Mouse (Mus musculus): ENCODE results near the gene Ntn4. TPM values are rescaled to one million over a fixed set of nuclear protein-coding genes. Genes with fewer than 3 reads are reported as not detected.

Gene Ntn4
- total and polyA plus RNA-seq, 2 experiments from 2014 or later: 0.64 to 5.2 TPM

GRCm38 (mm10) chr10:93653322-93653721, 12.8 kb downstream of the Ntn4 start:
- ATAC-seq (ENCODE audit: low FRiP score) (no peak), DNase-seq (ENCODE audit: low spot score) (no peak)
- Histone ChIP-seq H3K9me3 (ENCODE audit: low read length) (no peaks in the 10 kb centered on the region), H3K9ac (replicated peaks; ENCODE audit: low read length, poor library complexity, severe bottlenecking) (no peak overlapping the region), H3K4me3 (ENCODE audit: low read depth, low read length) (no peak overlapping the region), H3K36me3 (ENCODE audit: insufficient read depth, low read length) (no peaks in the 10 kb centered on the region), H3K4me2 (ENCODE audit: low read depth, low read length, poor library complexity, severe bottlenecking) (no peak overlapping the region), H3K4me1 (ENCODE audit: insufficient read depth, low read length) (no peaks in the 10 kb centered on the region), H3K27ac (ENCODE audit: low read depth, low read length) (no peak overlapping the region), H3K27me3 (ENCODE audit: insufficient read depth, low read length) (no peaks in the 10 kb centered on the region)
- 79% methylated on average over 2 of the region's 2 CpGs for WGBS
- no peak for TF ChIP-seq CTCF (IDR thresholded peaks at IDR 0.05)

DNA sequence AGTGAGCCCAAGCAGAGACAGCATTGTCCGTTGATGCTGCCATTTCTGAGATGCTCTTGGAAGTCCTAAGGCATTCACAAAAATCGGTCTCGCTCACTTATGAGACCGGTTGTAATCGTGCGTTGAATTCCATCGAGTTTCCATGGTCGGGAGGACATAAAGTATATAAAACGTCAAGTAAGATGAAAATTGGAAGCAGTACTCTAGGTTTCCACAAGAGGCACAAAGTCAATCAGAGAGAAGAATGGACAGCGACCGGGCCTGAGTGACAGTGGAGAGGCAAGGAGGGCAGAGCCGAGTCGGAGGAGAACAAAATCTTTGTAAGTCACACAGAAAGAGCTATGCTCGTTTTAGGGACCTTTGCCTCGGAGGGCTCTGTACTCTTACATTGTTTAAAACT, 14.9 kb downstream of the Ntn4 start:
- Histone ChIP-seq H3K9me3 (ENCODE audit: low read length) (no peaks in the 10 kb centered on the region), H3K4me2 (ENCODE audit: low read depth, low read length, poor library complexity, severe bottlenecking) (no peak overlapping the region), H3K36me3 (ENCODE audit: insufficient read depth, low read length) (no peaks in the 10 kb centered on the region), H3K27me3 (ENCODE audit: insufficient read depth, low read length) (no peaks in the 10 kb centered on the region), H3K4me1 (ENCODE audit: insufficient read depth, low read length) (no peaks in the 10 kb centered on the region), H3K27ac (ENCODE audit: low read depth, low read length) (no peak overlapping the region), H3K9ac (replicated peaks; ENCODE audit: low read length, poor library complexity, severe bottlenecking) (no peak overlapping the region), H3K4me3 (ENCODE audit: low read depth, low read length) (no peak overlapping the region)
- ATAC-seq (ENCODE audit: low FRiP score) (no peak), DNase-seq (ENCODE audit: low spot score) (no peak)
- peak; percentile 21; the same call in 1 of the 2 replicates for TF ChIP-seq CTCF (IDR thresholded peaks at IDR 0.05)
- WGBS: 80% methylated on average over 15 of the region's 15 CpGs

DNA sequence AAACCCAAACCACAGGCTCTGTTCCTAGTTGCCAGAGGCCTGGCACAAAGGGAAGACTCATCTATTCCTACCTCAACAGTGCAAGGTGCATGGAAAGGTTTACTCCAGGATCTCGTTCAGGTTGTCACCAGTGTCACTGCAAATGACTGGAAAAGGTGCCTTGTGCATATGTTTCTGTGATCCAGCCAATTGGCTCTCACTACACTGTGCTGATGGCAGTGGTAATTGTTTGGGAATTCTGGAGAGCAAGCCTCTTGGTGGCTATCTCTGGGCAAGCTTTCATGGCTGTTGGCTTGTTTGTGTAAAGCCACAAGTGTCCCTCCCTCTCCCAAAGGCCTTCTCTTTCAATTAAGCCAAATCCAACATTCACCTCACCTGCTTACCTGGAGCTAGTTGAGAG, 19.3 kb downstream of the Ntn4 start:
- Histone ChIP-seq H3K4me3 (ENCODE audit: low read depth, low read length) (no peak overlapping the region), H3K9ac (replicated peaks; ENCODE audit: low read length, poor library complexity, severe bottlenecking) (no peak overlapping the region), H3K36me3 (ENCODE audit: insufficient read depth, low read length) (no peaks in the 10 kb centered on the region), H3K27ac (ENCODE audit: low read depth, low read length) (no peak overlapping the region), H3K4me2 (ENCODE audit: low read depth, low read length, poor library complexity, severe bottlenecking) (no peak overlapping the region), H3K27me3 (ENCODE audit: insufficient read depth, low read length) (no peaks in the 10 kb centered on the region), H3K4me1 (ENCODE audit: insufficient read depth, low read length) (no peaks in the 10 kb centered on the region), H3K9me3 (ENCODE audit: low read length) (no peaks in the 10 kb centered on the region)
- 82% methylated on average over 1 of the region's 1 CpGs for whole genome bisulfite sequencing
- ATAC-seq (ENCODE audit: low FRiP score) (no peak), DNase-seq (ENCODE audit: low spot score) (no peak)
- TF ChIP-seq CTCF (IDR thresholded peaks at IDR 0.05): no peak

DNA sequence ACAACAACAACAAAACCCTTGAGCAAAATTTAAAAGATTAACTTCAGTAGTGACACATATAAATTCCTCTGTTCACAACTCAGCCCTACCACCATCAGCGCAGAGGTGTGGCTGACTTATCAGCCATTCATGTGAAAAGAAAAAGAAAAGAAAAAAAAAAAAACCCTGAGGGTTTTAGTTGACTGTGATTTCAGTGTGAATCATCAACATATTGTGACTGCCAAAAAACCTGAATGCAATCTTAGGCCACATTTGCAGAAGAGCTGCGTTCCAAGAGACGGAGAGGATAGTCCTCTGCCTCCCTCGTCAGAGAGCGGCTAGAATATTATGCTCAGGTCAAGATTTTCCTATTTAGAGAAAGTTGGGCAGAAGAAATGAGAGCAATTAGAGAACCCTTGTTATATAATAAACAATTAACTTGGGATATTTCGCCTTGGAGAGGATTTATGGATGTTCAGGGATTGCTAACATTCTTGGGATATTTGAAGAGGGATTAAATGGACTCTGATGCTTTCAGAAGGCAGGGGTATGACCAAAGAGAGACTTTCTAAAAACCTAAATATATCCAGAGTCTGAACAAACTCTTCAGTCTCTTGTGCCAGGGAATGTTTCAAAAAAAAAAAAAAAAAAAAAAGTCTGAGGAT, 21.0 kb downstream of the Ntn4 start:
- 83% methylated on average over 6 of the region's 6 CpGs for WGBS
- Histone ChIP-seq H3K4me2 (ENCODE audit: low read depth, low read length, poor library complexity, severe bottlenecking) (no peak overlapping the region), H3K4me1 (ENCODE audit: insufficient read depth, low read length) (no peaks in the 10 kb centered on the region), H3K36me3 (ENCODE audit: insufficient read depth, low read length) (no peaks in the 10 kb centered on the region), H3K27ac (ENCODE audit: low read depth, low read length) (no peak overlapping the region), H3K9me3 (ENCODE audit: low read length) (no peaks in the 10 kb centered on the region), H3K4me3 (ENCODE audit: low read depth, low read length) (no peak overlapping the region), H3K27me3 (ENCODE audit: insufficient read depth, low read length) (no peaks in the 10 kb centered on the region), H3K9ac (replicated peaks; ENCODE audit: low read length, poor library complexity, severe bottlenecking) (no peak overlapping the region)
- TF ChIP-seq CTCF (IDR thresholded peaks at IDR 0.05): no peak
- ATAC-seq (ENCODE audit: low FRiP score) (no peak), DNase-seq (ENCODE audit: low spot score) (no peak)

- no peak overlapping the region for H3K9ac ChIP-seq (replicated peaks; ENCODE audit: low read length, poor library complexity, severe bottlenecking)
- DNase-seq (ENCODE audit: low spot score) (no peak), ATAC-seq (ENCODE audit: low FRiP score) (no peak)
- no peak for TF ChIP-seq CTCF (IDR thresholded peaks at IDR 0.05)
- no peaks in the 10 kb centered on the region for H3K9me3 ChIP-seq (ENCODE audit: low read length)
- no peak overlapping the region for H3K27ac ChIP-seq (ENCODE audit: low read depth, low read length)
- H3K27me3 ChIP-seq (ENCODE audit: insufficient read depth, low read length): no peaks in the 10 kb centered on the region
- H3K4me1 ChIP-seq (ENCODE audit: insufficient read depth, low read length): no peaks in the 10 kb centered on the region
- no peak overlapping the region for H3K4me3 ChIP-seq (ENCODE audit: low read depth, low read length)
- no peaks in the 10 kb centered on the region for H3K36me3 ChIP-seq (ENCODE audit: insufficient read depth, low read length)
- no peak overlapping the region for H3K4me2 ChIP-seq (ENCODE audit: low read depth, low read length, poor library complexity, severe bottlenecking)
- WGBS: 80% methylated on average over 5 of the region's 5 CpGs
Observed at GRCm38 (mm10) chr10:93662018-93662417, 21.5 kb downstream of the Ntn4 start.

DNA sequence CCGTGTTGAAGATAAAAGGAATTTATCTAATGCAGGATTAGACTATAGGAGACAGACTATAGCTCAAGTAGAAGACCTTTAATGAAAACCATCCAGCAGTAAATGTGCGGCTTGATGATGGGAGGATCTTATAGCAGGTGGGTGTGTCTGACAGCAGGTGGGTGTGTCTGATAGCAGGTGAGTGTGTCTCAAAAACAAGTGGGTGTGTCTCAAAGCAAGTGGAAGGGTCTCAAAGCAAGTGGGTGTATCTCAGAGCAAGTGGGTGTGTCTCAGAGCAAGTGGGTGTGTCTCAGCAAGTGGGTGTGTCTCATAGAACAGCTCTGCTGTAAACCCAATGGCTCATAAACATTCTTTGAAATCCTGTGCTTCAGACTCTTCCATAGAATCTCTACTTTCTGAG, 25.7 kb downstream of the Ntn4 start:
- no peak overlapping the region for H3K4me2 ChIP-seq (ENCODE audit: low read depth, low read length, poor library complexity, severe bottlenecking)
- no peak overlapping the region for H3K4me3 ChIP-seq (ENCODE audit: low read depth, low read length)
- H3K27ac ChIP-seq (ENCODE audit: low read depth, low read length): no peak overlapping the region
- H3K36me3 ChIP-seq (ENCODE audit: insufficient read depth, low read length): no peaks in the 10 kb centered on the region
- no peaks in the 10 kb centered on the region for H3K9me3 ChIP-seq (ENCODE audit: low read length)
- DNase-seq (ENCODE audit: low spot score) (no peak), ATAC-seq (ENCODE audit: low FRiP score) (no peak)
- no peak overlapping the region for H3K9ac ChIP-seq (replicated peaks; ENCODE audit: low read length, poor library complexity, severe bottlenecking)
- WGBS: 85% methylated on average over 2 of the region's 2 CpGs
- no peak for TF ChIP-seq CTCF (IDR thresholded peaks at IDR 0.05)
- H3K27me3 ChIP-seq (ENCODE audit: insufficient read depth, low read length): no peaks in the 10 kb centered on the region
- no peaks in the 10 kb centered on the region for H3K4me1 ChIP-seq (ENCODE audit: insufficient read depth, low read length)

Measured in midbrain, postnatal 0 days (tissue).